Mouse (Mus musculus) hindlimb bud, embryonic 11.5 days (tissue): ENCODE measurements around the gene Kctd21.

ENCODE experiments used
- DNase-seq: peaks from one replicate; pipeline ENCODE4 v3.0.0-alpha.2; 2012; ENCODE audit warnings: low read depth, low spot score; ENCODE audit errors: extremely low spot score

Kctd21 gene

GRCm38 (mm10) chr7:97386106-97386805 lies 54.1 kb downstream of the Kctd21 start:
- DNase-seq = no peak

- no peak for DNase-seq
Measured at GRCm38 (mm10) chr7:97386806-97387370, 54.8 kb downstream of the Kctd21 start.

DNA sequence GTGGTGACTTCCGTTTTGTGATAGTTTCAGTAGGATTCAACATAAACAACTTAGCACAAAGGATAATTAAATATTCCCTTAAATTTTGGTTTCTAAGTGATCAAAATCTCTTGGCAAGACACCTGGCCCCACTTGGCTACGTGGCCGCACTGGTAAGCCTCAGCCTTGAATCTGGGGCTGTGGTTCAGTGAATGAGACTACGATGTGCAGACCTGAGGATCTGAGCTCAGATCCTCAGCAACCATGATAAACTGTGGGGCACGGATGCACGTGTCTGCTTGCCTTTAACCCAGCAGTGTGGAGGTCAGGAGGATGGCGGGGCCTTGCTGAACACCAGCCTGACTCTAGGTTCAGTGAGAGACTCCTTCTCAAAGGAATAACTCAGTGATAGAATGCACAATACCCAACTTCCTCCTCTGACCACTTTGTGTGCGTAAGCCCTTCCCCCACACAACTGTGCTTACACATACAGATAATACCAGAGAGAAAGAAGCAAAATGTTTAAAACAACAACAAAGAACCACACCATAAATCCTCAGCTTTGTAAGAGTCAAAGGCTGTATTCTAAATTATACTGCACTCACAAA lies 55.5 kb downstream of the Kctd21 start:
- no peak for DNase-seq

GRCm38 (mm10) chr7:97388541-97388940 lies 56.4 kb downstream of the Kctd21 start:
- DNase-seq = no peak

- no peak for DNase-seq
Measured at GRCm38 (mm10) chr7:97391293-97392078, 59.4 kb downstream of the Kctd21 start.

GRCm38 (mm10) chr7:97392079-97392445 lies 59.9 kb downstream of the Kctd21 start:
- DNase-seq = no peak

DNA sequence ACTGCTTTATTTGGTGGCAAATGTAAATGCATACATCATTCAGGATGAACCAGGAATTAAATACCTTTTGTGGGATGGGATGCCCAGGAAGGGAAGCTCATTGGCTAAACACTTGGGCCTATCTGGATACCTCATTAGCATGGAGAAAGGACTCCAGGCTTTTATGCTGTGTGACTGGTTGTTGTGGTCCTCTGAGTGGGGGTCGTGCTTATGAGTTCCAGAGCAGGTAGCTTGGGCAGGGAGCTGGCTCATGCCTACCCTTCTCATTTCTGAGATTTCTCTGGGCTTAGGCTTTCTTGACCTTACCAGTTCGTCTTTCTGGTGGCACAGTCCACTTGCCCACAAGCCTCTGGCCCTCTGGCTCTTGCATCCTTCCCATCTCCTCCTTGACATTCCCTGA lies 62.2 kb downstream of the Kctd21 start:
- DNase-seq = no peak

- DNase-seq = no peak
Measured at GRCm38 (mm10) chr7:97398943-97399342, 66.8 kb downstream of the Kctd21 start.
